Mouse (Mus musculus): ENCODE results near the gene Hck. TPM values are rescaled to one million over a fixed set of nuclear protein-coding genes. Genes with fewer than 3 reads are reported as not detected.

The Hck gene
- polyA plus RNA-seq, 1 experiment from 2014 or later: 1.1 TPM

DNA sequence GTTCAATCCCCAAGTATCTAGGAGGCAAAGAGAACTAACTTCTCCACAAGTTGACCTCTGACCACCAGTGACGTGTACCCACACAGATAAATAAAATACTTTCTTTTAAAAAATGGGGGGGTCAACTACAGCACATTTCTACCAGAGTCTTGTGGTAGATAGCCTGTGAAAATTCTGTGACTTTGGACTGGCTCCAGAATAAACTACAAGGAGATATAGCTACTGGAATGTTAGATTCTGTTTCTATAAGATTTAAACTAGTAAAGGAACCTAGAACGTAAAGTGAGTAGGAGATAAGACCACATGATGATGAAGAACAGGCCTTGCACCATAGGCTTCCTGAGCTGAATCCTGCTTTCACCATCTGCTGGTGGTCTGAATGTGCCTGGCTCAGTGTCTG, 79.6 kb downstream of the Hck start:
- H3K36me3 ChIP-seq (ENCODE audit: poor library complexity, severe bottlenecking): peaks cover 100% of the 10 kb centered on the region
- WGBS: 85% methylated on average over 2 of the region's 2 CpGs

DNA sequence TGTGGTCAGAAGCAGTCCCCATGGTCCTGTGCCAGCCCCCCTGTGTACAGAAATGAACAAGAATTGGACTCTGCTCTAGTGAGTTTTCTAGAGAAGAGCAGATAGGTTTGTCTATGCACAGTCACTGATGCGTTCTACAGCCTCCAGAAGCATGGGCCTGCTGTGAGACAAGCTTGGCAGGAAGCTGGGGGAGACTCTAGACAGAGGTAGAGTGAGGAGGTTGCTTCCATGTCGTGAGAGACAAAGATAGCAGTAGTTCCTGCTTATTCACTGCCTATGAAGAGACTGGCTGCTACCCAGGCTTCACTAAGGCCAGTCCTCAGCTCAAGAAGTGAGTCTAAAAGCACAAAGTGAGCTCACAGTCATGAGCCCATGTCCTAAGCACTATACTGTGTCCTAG, 83.0 kb downstream of the Hck start:
- ATAC-seq: no peak

More for the DNA sequence above, 79.6 kb downstream of the Hck start:
- Histone ChIP-seq H3K9me3 (replicated peaks) (no peaks in the 10 kb centered on the region), H3K27ac (no peak overlapping the region), H3K9ac (no peak overlapping the region), H3K27me3 (no peaks in the 10 kb centered on the region), H3K4me2 (no peak overlapping the region), H3K4me3 (no peak overlapping the region), H3K4me1 (no peaks in the 10 kb centered on the region)
- ATAC-seq: no peak

GRCm38 (mm10) chr2:153194255-153194654, 86.0 kb downstream of the Hck start:
- no peaks in the 10 kb centered on the region for H3K9me3 ChIP-seq (replicated peaks)
- H3K4me1 ChIP-seq: no peaks in the 10 kb centered on the region
- H3K27ac ChIP-seq: no peak overlapping the region
- no peak overlapping the region for H3K4me3 ChIP-seq
- WGBS: 98% methylated on average over 3 of the region's 3 CpGs
- no peaks in the 10 kb centered on the region for H3K27me3 ChIP-seq
- no peak overlapping the region for H3K4me2 ChIP-seq
- ATAC-seq: no peak
- no peak overlapping the region for H3K9ac ChIP-seq
- peaks cover 87% of the 10 kb centered on the region for H3K36me3 ChIP-seq (ENCODE audit: poor library complexity, severe bottlenecking)

More for the DNA sequence above, 83.0 kb downstream of the Hck start:
- Histone ChIP-seq H3K4me3 (no peak overlapping the region), H3K4me2 (no peak overlapping the region), H3K9ac (no peak overlapping the region), H3K27me3 (no peaks in the 10 kb centered on the region), H3K4me1 (no peaks in the 10 kb centered on the region), H3K27ac (no peak overlapping the region), H3K36me3 (ENCODE audit: poor library complexity, severe bottlenecking) (peaks cover 93% of the 10 kb centered on the region), H3K9me3 (replicated peaks) (no peaks in the 10 kb centered on the region)
- WGBS: 86% methylated on average over 2 of the region's 2 CpGs

- no peak overlapping the region for H3K27ac ChIP-seq
- peaks cover 78% of the 10 kb centered on the region for H3K36me3 ChIP-seq (ENCODE audit: poor library complexity, severe bottlenecking)
- WGBS: 83% methylated on average over 5 of the region's 5 CpGs
Observed at GRCm38 (mm10) chr2:153198485-153198884, 90.2 kb downstream of the Hck start.

DNA sequence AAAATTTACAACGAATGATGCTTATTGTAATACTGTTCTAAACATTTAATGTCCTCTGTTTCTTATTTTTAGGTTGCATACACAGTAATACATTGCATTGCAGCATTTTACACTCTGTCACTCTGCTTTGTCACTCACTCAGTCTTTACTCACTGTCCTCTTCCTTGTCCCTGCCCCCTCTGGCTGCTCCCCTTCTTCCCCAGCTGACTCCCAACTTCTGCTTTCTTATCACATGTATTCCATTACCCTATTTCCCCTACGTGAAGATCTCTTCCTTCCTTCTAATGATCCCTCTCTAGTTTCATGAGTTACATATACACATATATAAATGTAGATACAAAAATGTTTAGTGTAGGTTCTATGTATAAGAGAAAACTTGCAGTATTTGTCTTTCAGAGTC, 90.8 kb downstream of the Hck start:
- no peaks in the 10 kb centered on the region for H3K27me3 ChIP-seq
- WGBS: 93% methylated on average over 2 of the region's 2 CpGs
- H3K4me3 ChIP-seq: no peak overlapping the region
- ATAC-seq: no peak
- H3K9ac ChIP-seq: no peak overlapping the region
- no peaks in the 10 kb centered on the region for H3K4me1 ChIP-seq
- peaks cover 81% of the 10 kb centered on the region for H3K36me3 ChIP-seq (ENCODE audit: poor library complexity, severe bottlenecking)
- no peak overlapping the region for H3K27ac ChIP-seq
- H3K4me2 ChIP-seq: no peak overlapping the region
- no peaks in the 10 kb centered on the region for H3K9me3 ChIP-seq (replicated peaks)

More at GRCm38 (mm10) chr2:153198485-153198884, 90.2 kb downstream of the Hck start:
- Histone ChIP-seq H3K9ac (no peak overlapping the region), H3K4me1 (no peaks in the 10 kb centered on the region), H3K27me3 (no peaks in the 10 kb centered on the region), H3K9me3 (replicated peaks) (no peaks in the 10 kb centered on the region), H3K4me2 (no peak overlapping the region), H3K4me3 (no peak overlapping the region)
- ATAC-seq: no peak

Other genes with a start within 250 kb of the Hck start
- gene Mylk2, start 197.1 kb upstream of the Hck start, polyA plus RNA-seq (2015; fragmentation: Nextera tagmentation; extraction: Ambion mirVana): not detected in 2 replicates
- 2.7 and 2.9 TPM in 2 replicates for gene Foxs1, start 175.3 kb upstream of the Hck start, polyA plus RNA-seq (2015; fragmentation: Nextera tagmentation; extraction: Ambion mirVana)
- 2.5 and 4.1 TPM in 2 replicates for gene Dusp15, start 156.8 kb upstream of the Hck start, polyA plus RNA-seq (2015; fragmentation: Nextera tagmentation; extraction: Ambion mirVana)
- 1.7 and 1.8 TPM in 2 replicates for gene Ttll9, start 146.0 kb upstream of the Hck start, polyA plus RNA-seq (2015; fragmentation: Nextera tagmentation; extraction: Ambion mirVana)
- 142 TPM in 2 replicates for gene Pdrg1, start 93.0 kb upstream of the Hck start, polyA plus RNA-seq (2015; fragmentation: Nextera tagmentation; extraction: Ambion mirVana)
- 1.0 and 1.5 TPM in 2 replicates for gene Xkr7, start 76.6 kb upstream of the Hck start, polyA plus RNA-seq (2015; fragmentation: Nextera tagmentation; extraction: Ambion mirVana)
- 0.58 and 0.72 TPM in 2 replicates for gene Ccm2l, start 42.5 kb upstream of the Hck start, polyA plus RNA-seq (2015; fragmentation: Nextera tagmentation; extraction: Ambion mirVana)
- 59.4 and 65.7 TPM in 2 replicates for gene Tm9sf4, start 52.8 kb downstream of the Hck start, polyA plus RNA-seq (2015; fragmentation: Nextera tagmentation; extraction: Ambion mirVana)
- 12.6 and 15.7 TPM in 2 replicates for gene Tspyl3, start 117.0 kb downstream of the Hck start, polyA plus RNA-seq (2015; fragmentation: Nextera tagmentation; extraction: Ambion mirVana)
- 12.0 and 13.6 TPM in 2 replicates for gene Plagl2, start 133.0 kb downstream of the Hck start, polyA plus RNA-seq (2015; fragmentation: Nextera tagmentation; extraction: Ambion mirVana)
- gene Pofut1, start 133.1 kb downstream of the Hck start, polyA plus RNA-seq (2015; fragmentation: Nextera tagmentation; extraction: Ambion mirVana): 6.8 and 7.3 TPM in 2 replicates
- gene Kif3b, start 182.9 kb downstream of the Hck start, polyA plus RNA-seq (2015; fragmentation: Nextera tagmentation; extraction: Ambion mirVana): 11.3 and 12.9 TPM in 2 replicates
- gene Asxl1, start 237.4 kb downstream of the Hck start, polyA plus RNA-seq (2015; fragmentation: Nextera tagmentation; extraction: Ambion mirVana): 12.0 and 12.5 TPM in 2 replicates

Measured in forebrain, embryonic 13.5 days (tissue).